Mouse (Mus musculus) layer of hippocampus, adult 8-10 months (tissue): ENCODE measurements around the gene Kansl1. TPM values are rescaled to one million over a fixed set of nuclear protein-coding genes. Genes with fewer than 3 reads are reported as not detected.

ENCODE experiments used
- DNase-seq, 2 experiments: peaks; one replicate each; pipeline ENCODE4 v3.0.0; 2022; ENCODE audit warnings: low spot score in 2 of 2
- microRNA-seq, 2 experiments: library from miRNA; unstranded; fragments of <30 nt; microRNA quantifications; one replicate each; pipeline ENCODE4 v1.2.0; 2022
- total RNA-seq, 4 experiments: library from RNA; stranded (reverse); gene quantifications; 2 replicates each; pipeline ENCODE4 v1.2.4; 2022

The Kansl1 gene
- total RNA-seq, 4 experiments from 2014 or later = 65.0 to 79.8 (median 71.3) TPM

DNA sequence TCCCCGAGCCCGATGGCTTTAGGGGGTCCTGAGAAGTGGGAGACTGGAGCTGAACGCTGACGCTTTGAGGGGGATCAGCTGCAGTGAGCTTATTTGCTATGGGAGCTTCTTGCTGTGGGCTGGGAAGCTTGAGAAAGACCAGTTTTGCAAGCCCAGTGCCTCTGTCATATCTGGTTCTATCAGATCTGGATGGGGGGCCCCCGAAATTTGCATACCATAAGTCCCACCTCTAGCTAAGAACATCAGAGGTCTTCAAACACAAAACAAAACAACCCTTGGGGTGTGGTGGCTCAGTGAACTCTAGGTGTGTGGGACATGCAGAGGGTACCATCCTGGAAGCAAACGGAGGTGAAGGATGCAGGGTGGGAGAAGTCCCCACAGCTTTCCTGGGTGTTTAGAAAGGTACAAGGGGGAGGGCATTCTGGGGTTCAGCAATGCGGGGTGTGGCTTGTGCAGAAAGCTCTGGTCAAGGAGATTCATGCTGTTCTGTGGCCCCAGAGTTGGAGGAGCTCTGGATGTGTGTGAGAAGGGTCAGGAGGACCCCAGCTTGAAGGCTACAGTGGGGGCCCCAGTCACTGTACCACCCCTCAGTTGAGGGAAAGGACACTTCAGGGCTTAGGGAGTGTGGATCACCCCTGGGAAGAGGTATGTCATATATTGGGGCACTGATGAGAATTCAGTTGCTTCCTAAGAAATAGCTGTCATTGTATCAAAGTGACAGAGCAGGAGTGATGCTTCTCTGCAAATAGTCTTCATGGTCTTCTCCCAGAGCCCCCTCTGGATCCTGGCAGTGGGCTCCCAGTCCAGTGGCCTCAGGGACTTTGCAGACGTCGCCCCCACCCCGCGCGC, 159.1 kb downstream of the Kansl1 start:
- DNase-seq = no peak

DNA sequence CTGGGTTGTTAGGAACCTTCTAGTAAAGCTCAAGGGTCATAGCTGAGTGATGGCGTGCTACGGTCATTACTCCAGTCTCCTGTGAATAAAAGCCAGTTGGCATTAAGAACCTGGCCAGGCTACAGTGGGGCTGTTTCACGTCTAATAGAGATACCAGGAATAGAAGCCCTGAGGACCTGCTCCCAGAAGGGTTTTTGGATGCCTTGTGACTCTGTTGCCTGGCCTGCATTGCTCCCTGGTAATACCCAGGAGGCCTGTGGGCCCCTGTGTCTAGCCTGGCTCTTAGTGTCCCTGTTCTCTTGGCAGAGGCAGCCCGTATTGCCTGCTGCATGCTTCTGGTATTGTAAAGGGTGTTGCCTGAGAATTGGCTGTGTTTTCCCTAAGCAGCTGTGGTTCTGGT, 161.5 kb downstream of the Kansl1 start:
- no peak for DNase-seq

DNA sequence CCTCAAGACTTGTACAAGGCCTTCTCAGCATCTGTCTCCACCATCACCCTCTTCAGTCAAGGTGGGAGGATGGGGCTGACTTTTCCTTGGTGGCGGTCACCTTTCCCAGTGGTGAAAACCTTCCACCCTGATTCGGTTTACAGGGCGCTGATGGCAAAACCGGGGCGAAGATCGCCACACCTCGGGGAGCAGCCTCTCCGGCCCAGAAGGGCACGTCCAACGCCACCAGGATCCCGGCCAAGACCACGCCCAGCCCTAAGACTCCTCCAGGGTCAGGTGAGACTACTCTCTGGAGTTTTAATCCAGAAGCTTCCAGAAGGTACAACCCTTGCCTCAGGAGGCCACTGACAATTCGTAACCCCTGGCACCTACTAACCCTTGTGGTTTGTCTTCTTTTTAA, 162.2 kb downstream of the Kansl1 start:
- DNase-seq = no peak

DNA sequence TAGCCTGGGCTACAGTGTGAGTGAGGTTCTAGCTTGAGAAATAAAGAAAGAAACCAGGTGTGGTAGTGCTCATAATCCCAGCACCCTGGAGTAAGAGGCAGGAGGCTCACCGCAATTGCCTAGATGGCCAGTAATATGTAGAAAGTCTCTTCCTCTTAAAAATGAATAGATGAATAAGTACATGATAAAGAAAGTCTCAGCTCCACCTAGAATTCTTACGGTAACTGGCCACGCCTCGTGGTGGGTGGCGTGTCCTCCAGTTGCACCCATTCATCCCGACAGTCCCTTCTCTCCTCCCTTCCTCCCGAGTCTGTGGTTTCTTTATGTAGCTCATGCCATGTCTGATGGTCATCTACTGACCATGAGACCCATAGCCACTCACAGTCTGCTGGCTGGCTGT, 162.9 kb downstream of the Kansl1 start:
- DNase-seq = no peak

DNA sequence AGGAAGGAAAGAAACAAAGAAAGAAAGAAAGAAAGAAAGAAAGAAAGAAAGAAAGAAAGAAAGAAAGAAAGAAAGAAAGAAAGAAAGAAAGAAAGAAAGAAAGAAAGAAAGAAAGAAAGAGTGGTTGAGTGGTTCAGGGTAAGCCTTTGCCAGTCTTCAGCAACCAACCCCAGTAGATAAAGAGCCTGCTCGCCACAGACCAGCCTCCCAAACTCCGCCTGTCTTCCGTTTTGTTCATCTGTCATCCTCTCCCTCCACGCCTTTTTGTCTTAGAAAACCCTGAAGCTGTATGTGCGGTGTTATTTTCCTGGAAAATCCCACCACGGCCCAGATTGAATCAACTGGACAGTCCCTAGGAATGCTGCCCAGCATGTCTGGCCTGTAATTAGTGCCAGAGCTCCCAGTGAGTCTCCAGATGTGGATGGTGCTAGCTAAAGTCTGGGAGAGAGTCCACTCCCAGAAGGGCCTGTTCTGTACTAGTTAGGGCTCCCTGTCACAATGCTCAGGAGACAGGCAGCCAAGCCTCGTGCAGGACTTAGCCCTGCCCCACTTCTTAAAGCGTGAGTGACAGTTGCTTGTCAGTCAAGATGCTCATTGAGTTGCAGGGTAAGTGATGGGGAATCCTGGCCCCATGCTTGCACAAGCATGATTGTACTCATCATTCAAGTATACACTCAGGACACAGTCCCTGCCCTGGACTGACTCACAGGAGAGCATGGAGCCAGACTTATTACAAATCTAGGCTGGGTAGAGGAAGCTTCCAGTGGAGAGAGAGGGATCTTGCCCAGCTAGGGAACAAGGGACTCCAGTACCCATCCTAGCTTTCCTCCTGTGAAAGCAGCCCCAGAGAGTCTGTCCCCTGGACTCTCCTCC, 165.3 kb downstream of the Kansl1 start:
- DNase-seq = no peak

DNA sequence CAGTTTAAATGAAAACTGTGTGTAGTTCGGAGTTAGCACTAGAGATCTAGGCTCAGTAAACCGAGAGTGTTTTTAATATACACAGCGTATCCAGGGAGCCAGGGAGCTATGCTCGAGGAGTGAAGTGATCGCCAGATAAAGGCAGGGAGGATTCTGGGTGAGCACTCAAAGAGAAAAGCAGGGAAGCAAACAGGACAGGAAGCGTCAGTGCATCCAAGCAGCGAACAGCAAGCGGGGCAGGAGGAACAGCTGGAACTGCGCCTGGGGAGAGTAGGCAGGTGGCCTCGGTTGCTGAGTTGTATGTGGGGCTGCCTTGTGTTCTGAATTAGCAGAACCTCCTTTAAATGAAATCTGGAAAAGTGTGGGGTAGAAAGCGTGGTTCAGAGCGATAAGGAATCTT, 166.0 kb downstream of the Kansl1 start:
- no peak for DNase-seq

DNA sequence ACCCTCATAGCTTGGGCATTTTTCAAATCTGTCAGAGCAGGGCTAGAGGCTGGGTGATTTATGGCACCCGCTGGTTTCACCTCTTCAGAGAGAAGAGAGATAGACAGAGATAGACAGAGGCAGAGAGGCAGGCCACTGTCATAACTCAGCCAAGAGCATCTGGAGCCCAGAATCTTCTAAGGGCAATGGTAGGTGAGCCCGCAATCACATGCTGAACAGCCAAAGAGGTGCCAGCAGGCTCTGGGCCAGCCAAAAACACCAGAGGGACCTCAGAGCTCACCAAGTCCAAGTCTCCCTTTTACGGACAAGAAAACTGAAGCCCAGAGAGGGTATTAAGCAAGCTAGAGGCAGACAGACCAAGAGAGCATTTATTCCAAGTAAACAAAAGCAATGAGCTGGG, 171.0 kb downstream of the Kansl1 start:
- no peak for DNase-seq

DNA sequence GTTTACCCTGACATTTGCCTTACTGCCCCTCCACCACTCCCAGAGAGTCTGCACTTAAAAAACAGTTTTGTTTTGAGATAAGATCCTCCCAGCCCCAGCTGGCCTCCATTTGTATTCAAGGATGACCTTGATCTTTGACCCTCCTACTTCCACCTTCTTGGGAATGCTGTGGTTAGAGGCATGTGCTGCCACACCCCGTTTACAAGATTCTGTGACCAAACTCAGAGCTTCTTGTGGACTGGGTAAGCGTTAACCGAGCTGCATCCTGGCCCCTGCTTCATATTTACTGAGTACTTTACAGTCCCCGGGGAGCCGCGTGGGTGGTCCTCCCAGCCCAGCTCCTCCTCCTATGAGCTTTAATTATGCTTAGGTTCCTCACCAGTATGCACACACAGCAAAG, 173.0 kb downstream of the Kansl1 start:
- no peak for DNase-seq

DNA sequence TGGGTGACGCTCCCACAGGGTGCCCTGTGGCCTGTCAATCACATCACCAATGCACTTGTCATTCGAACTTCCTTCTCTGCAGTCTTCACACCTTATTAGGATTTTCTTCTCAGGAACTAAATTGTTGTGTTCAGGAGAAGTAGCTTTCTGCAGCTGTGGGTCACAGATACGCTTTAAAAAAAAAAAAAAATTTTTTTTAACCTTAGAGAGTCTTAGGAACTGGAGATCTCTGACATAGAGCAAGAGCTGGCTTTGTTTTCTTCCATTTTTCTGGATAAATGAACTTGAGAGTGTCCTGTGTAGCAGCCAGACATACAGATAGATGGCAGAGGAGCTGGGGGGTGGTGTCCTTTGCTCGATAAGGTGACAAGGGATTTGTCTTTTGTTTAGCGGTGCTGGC, 173.5 kb downstream of the Kansl1 start:
- DNase-seq = no peak

DNA sequence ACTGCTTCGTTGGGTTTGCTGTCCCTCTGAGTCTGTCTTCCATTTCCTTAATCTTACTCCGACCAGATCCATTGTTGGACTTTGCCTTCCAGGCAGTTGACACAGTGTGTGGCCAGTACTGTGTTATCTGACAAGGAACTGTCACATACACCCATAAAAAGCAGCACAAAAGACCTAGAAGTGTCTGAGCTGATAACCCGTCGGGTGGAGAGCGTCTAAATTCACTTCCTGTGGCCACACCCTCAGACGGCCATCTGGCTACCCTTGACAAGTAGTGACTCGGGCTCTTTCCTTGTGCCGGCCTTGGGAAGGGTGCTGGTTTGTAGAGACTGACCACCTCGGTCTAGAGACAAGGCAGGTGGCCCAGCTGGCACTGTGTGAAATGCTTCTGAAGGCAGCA, 175.4 kb downstream of the Kansl1 start:
- no peak for DNase-seq

DNA sequence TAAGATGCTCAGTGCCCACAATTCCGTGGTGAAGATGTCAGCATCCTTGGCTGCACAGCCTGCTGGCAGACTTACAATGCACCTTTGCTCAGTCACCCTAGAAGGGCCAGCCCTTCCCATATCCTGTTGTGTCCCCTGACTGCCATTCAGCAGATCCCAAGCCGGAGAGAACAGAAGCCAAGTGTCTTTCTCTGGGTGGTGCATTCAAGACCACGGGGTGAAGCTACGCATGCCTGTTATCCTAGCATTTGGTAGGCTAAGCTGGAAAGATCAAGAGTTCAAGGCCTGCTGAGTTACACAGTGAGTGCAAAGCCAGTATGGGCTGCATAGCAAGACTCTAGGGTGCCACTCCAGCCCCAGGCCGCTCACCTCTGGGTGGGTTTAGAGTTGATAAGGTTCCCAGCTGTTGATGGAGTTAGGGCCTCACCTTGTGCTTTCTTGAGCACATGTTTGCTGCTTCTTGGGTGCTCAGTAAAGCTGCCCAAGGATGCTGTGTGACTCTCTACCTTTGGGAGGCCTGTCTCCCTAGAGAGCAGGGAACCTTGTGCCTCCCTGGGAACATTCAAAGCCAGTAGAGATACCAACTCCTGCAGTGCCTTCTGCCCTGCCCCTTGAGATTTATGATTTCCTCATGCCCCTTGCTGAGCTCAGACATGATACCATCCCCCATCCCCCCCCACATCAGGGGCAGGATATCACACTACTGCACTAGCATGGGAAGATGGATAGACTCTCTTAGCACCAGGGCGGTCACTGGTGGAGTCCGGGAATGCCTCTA, 176.0 kb downstream of the Kansl1 start:
- no peak for DNase-seq

DNA sequence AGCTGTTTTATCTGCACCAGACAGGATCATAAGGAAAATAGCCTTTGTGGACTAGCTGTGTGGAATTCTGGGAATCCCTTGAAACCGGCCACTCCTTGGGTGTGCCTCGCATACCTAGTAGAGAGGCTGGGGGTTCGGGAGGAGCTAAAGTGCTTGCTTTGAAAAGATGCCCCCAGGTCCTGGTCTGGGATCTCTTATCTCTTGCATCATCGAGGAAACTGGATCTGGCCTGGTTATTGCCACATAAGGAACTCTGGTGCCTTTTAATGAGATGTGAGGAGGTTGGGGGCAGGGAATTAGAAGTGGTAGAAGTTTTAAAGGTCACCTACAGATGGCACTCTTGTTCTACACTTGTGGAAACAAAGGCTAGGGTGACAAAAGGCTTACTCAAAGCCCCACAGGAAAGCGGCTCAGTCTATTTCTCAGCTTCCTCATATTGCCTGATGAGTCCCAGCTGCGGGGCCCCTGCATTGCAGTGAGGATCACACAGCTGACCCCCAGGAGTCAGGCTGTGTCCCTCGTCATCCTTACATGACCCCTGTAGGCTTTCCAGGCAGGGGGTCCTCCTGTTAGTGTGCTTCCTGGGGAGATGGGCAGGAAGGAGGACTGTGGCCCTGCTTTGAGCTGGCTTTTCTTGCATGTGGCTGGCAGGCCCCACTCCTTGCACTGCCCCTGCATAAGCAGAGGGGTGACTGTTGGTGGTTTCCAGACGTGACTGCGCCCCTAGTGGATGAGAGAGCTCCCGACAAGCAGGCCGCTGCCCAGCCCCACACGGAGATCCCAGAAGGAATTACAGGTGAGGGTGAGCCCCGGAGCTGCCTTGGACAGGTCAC, 179.2 kb downstream of the Kansl1 start:
- DNase-seq = peak; percentile 60 to 67

DNA sequence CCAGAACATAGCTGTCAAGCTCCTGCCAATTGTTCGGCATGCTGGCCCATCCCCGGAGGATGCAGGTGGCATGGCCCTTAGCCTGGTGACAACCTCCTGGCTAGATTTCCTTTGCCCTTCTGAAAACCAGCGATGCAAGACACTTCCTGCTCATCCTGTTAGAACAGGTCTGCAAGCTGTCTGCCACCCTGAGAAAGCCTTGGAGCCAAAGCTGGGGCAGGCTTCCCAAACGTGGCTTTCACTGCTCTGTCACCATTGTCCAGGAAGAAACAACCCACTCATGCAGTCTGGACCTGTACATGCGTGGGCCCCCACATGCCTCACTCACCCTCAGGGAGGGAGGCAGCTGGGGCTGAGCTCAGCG, 179.8 kb downstream of the Kansl1 start:
- peak; percentile 51 to 53 for DNase-seq

DNA sequence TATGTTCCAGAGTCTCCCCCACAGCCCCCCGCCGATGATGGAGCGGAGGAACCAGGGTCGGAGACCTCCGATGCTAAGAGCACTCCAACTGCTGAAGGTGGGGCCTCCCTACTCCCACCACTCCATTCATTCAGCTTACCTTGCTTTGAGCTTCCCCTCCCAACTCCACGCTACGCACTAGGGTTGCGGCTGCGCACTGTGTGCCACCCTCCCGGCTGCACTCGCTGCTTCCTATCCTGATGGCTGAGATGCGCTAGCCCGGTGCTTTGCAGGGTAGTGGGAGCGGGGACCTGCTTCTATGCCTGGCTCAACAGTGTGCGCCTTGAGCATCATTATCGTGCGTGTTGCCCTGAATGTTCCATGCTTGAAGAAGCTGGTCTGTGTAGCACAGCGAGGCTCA, 181.5 kb downstream of the Kansl1 start:
- DNase-seq = no peak

Small RNA genes lying within 50 kb of the gene (microRNA-seq; reads per million reads assigned to microRNA genes)
- 0 reads per million in 2 experiments for gene Gm47315

Other genes with a start within 250 kb of the Kansl1 start
- 100 to 1,000 TPM; 300 to 367 (median 345) TPM for gene Mapt, start 237.5 kb downstream of the Kansl1 start, total RNA-seq
- 10 to 100 TPM; 50.0 to 71.7 (median 53.7) TPM for gene Cdc27, start 81.8 kb upstream of the Kansl1 start, total RNA-seq
- gene Myl4, start 81.8 kb upstream of the Kansl1 start, total RNA-seq = 1 to 10 TPM; 1.9 to 3.4 (median 2.7) TPM
- gene Itgb3, start 139.1 kb upstream of the Kansl1 start, total RNA-seq = 1 to 10 TPM; 1.4 to 4.7 (median 3.1) TPM
- gene Gm11639, start 216.8 kb upstream of the Kansl1 start, total RNA-seq = under 1 TPM; 0.31 to 0.68 (median 0.34) TPM